Comparison of ENCODE assay signal across 18 mouse cellular contexts in genomic region chr1:58993723-58994122, GRCm38 (mm10). TPM values are rescaled to one million over a fixed set of nuclear protein-coding genes. Genes with fewer than 3 reads are reported as not detected.
A peak's percentile ranks its signal among the peaks of the same experiment; 100 is the strongest.
DNase-seq lines count a peak whose midpoint lies in the region; ATAC-seq and TF ChIP-seq lines count a peak whose summit lies in the region.
"Had no signal": no experiment of that assay in that cellular context is flagged by ENCODE, and none has a peak within 500 bp of the region (broad histone marks: within the 10 kb centered on the region; RNA-seq: fewer than 3 reads in every experiment).

No protein-coding gene starts in this region.

- no peaks in the 10 kb centered on the region for H3K4me1 ChIP-seq in heart, postnatal 0 days (ENCODE audit: control insufficient read depth, insufficient read depth)
- H3K4me1 ChIP-seq in midbrain, embryonic 14.5 days (ENCODE audit: control insufficient read depth, insufficient read depth, low read length) = no peaks in the 10 kb centered on the region
- H3K4me1 ChIP-seq in midbrain, embryonic 13.5 days (replicated peaks) = no peaks in the 10 kb centered on the region
- H3K4me1 ChIP-seq: limb, embryonic 10.5 days; lung, embryonic 15.5 days had no signal

- ATAC-seq in heart, postnatal 0 days (ENCODE audit: insufficient read depth, low read depth) = no peak
- ATAC-seq in midbrain, embryonic 14.5 days (ENCODE audit: low FRiP score, low TSS enrichment) = no peak
- no peak for ATAC-seq in midbrain, embryonic 13.5 days
- ATAC-seq: hindbrain, embryonic 16.5 days had no signal

- no peaks in the 10 kb centered on the region for H3K9me3 ChIP-seq in heart, postnatal 0 days (replicated peaks; ENCODE audit: control insufficient read depth, low read length)
- H3K9me3 ChIP-seq in midbrain, embryonic 14.5 days (ENCODE audit: control insufficient read depth, low read length) = no peaks in the 10 kb centered on the region
- no peaks in the 10 kb centered on the region for H3K9me3 ChIP-seq in midbrain, embryonic 13.5 days
- H3K9me3 ChIP-seq: G1E; limb, embryonic 10.5 days; lung, embryonic 15.5 days had no signal

- intact Hi-C loops in heart, postnatal 25 days (cut with DNase I) = loop anchor here (1.0 to 5.0 kb wide), 2 partner anchors 86 to 223 kb away; no protein-coding TSS in a partner anchor

- TF ChIP-seq CTCF in heart, postnatal 0 days (IDR thresholded peaks at IDR 0.05; ENCODE audit: low read depth) = peak; percentile 48

- H3K27ac ChIP-seq in heart, postnatal 0 days (ENCODE audit: low read depth) = no peak overlapping the region
- H3K27ac ChIP-seq in midbrain, embryonic 14.5 days (replicated peaks; ENCODE audit: low read depth, low read length) = no peak overlapping the region
- no peak overlapping the region for H3K27ac ChIP-seq in midbrain, embryonic 13.5 days
- H3K27ac ChIP-seq: limb, embryonic 10.5 days; lung, embryonic 15.5 days had no signal

- no peak overlapping the region for H3K4me3 ChIP-seq in heart, postnatal 0 days (ENCODE audit: low read depth, low read length)
- H3K4me3 ChIP-seq in midbrain, embryonic 14.5 days (replicated peaks; ENCODE audit: low read depth, low read length) = no peak overlapping the region
- no peak overlapping the region for H3K4me3 ChIP-seq in midbrain, embryonic 13.5 days (replicated peaks)
- H3K4me3 ChIP-seq: erythroblast, embryonic 14.5 days; limb, embryonic 10.5 days; lung, embryonic 15.5 days had no signal

- WGBS in heart, postnatal 0 days = 28% methylated on average over 1 of the region's 1 CpGs
- WGBS in midbrain, embryonic 14.5 days = 8% methylated on average over 1 of the region's 1 CpGs
- WGBS in midbrain, embryonic 13.5 days = 17% methylated on average over 1 of the region's 1 CpGs

- TF ChIP-seq EP300 in heart, postnatal 0 days (IDR thresholded peaks at IDR 0.05; ENCODE audit: low read depth) = no peak

- no peak overlapping the region for H3K9ac ChIP-seq in heart, postnatal 0 days (replicated peaks; ENCODE audit: low read depth, low read length)
- no peak overlapping the region for H3K9ac ChIP-seq in midbrain, embryonic 14.5 days (replicated peaks; ENCODE audit: low read length)
- no peak overlapping the region for H3K9ac ChIP-seq in midbrain, embryonic 13.5 days (replicated peaks)
- H3K9ac ChIP-seq: lung, embryonic 15.5 days had no signal

- H3K36me3 ChIP-seq in heart, postnatal 0 days (replicated peaks; ENCODE audit: control insufficient read depth, insufficient read depth, low read length) = peaks cover 43% of the 10 kb centered on the region
- peaks cover 57% of the 10 kb centered on the region for H3K36me3 ChIP-seq in midbrain, embryonic 14.5 days (ENCODE audit: control insufficient read depth, insufficient read depth, low read length)
- H3K36me3 ChIP-seq in midbrain, embryonic 13.5 days = peaks cover 44% of the 10 kb centered on the region

- peak; percentile 41 for DNase-seq in heart, postnatal 0 days (ENCODE audit: low spot score)
- DNase-seq in heart, postnatal 25 days (ENCODE audit: low spot score) = no peak
- DNase-seq in midbrain, embryonic 14.5 days = peak; percentile 64
- DNase-seq in adipocyte (ENCODE audit: low spot score) = peak; percentile 21
- DNase-seq in retina, postnatal 1 day = peak; percentile 14
- DNase-seq in cerebellum, adult 11 months = no peak
- no peak for DNase-seq in yolk sac, embryonic 10.5 days (ENCODE audit: low spot score)
- DNase-seq: adrenal gland, adult 8-10 months; cerebellum, adult 8-10 months; kidney, postnatal 4 days; thymus, postnatal 36 days had no signal

- H3K4me2 ChIP-seq in heart, postnatal 0 days (ENCODE audit: low read depth, low read length) = no peak overlapping the region
- no peak overlapping the region for H3K4me2 ChIP-seq in midbrain, embryonic 14.5 days (ENCODE audit: low read length)
- H3K4me2 ChIP-seq in midbrain, embryonic 13.5 days (replicated peaks) = no peak overlapping the region
- H3K4me2 ChIP-seq: heart, embryonic 11.5 days; lung, embryonic 15.5 days had no signal

- H3K27me3 ChIP-seq in heart, postnatal 0 days (ENCODE audit: control insufficient read depth, insufficient read depth, low read length) = no peaks in the 10 kb centered on the region
- H3K27me3 ChIP-seq in midbrain, embryonic 14.5 days (ENCODE audit: control insufficient read depth, insufficient read depth, low read length) = no peaks in the 10 kb centered on the region
- H3K27me3 ChIP-seq in midbrain, embryonic 13.5 days = no peaks in the 10 kb centered on the region
- H3K27me3 ChIP-seq: lung, embryonic 15.5 days had no signal

RNA-seq across cellular contexts. Expression of gene Stradb, which starts 20.4 kb away (rescaled TPM):
- total RNA-seq in heart, postnatal 0 days (2014; rRNA removed; ENCODE audit: low replicate concordance) = 9.7 and 22.7 TPM in 2 replicates
- polyA plus RNA-seq in heart, postnatal 0 days (2015; fragmentation: Nextera tagmentation; extraction: Ambion mirVana) = 25.1 and 27.4 TPM in 2 replicates
- total RNA-seq in heart, postnatal 25 days (2021) = 10 to 100 TPM; 55.0 to 57.1 TPM
- 101 and 115 TPM in 2 replicates for polyA plus RNA-seq in midbrain, embryonic 14.5 days (2014; fragmentation: Nextera tagmentation; extraction: Ambion mirVana)
- 74.9 and 77.0 TPM in 2 replicates for polyA plus RNA-seq in midbrain, embryonic 13.5 days (2015; fragmentation: Nextera tagmentation; extraction: Ambion mirVana)

RNA-seq across cellular contexts. Expression of gene Trak2, which starts 20.5 kb away (rescaled TPM):
- total RNA-seq in heart, postnatal 0 days (2014; rRNA removed; ENCODE audit: low replicate concordance) = 87.2 and 117 TPM in 2 replicates
- 26.9 and 32.7 TPM in 2 replicates for polyA plus RNA-seq in heart, postnatal 0 days (2015; fragmentation: Nextera tagmentation; extraction: Ambion mirVana)
- total RNA-seq in heart, postnatal 25 days (2021) = 100 to 1,000 TPM; 185 to 192 TPM
- polyA plus RNA-seq in midbrain, embryonic 14.5 days (2014; fragmentation: Nextera tagmentation; extraction: Ambion mirVana) = 15.4 and 18.2 TPM in 2 replicates
- 16.2 and 17.9 TPM in 2 replicates for polyA plus RNA-seq in midbrain, embryonic 13.5 days (2015; fragmentation: Nextera tagmentation; extraction: Ambion mirVana)

Comparison
In these comparisons a context has a peak if more than half of its experiments do, and no peak if none do; other contexts are left out.
1. DNase-seq: peak in heart, postnatal 0 days (single experiment), midbrain, embryonic 14.5 days (single experiment), adipocyte (single experiment) and retina, postnatal 1 day (single experiment); none in heart, postnatal 25 days (single experiment), cerebellum, adult 11 months (single experiment) and yolk sac, embryonic 10.5 days (single experiment).